19 mouse cellular contexts compared by ENCODE assay signal in genomic region chr6:101502149-101502548, GRCm38 (mm10).
DNase-seq lines count a peak whose midpoint lies in the region; ATAC-seq and TF ChIP-seq lines count a peak whose summit lies in the region.
"Had no signal": no experiment of that assay in that cellular context is flagged by ENCODE, and none has a peak within 500 bp of the region (broad histone marks: within the 10 kb centered on the region; RNA-seq: fewer than 3 reads in every experiment).

No protein-coding gene starts in this region.

- H3K27ac ChIP-seq in left cerebral cortex, adult 2 months, result peak overlapping the region; percentile 69
- H3K27ac ChIP-seq: heart, embryonic 13.5 days; midbrain, embryonic 12.5 days; stomach, embryonic 15.5 days had no signal

- no peak for TF ChIP-seq CTCF in left cerebral cortex, adult 2 months (IDR thresholded peaks at IDR 0.05)

- no peak for DNase-seq in frontal cortex, postnatal 25 days (ENCODE audit: low spot score in 2 of 2)
- peak in 1 of 2 experiments; percentile 59 for DNase-seq in left cerebral cortex, adult 2 months (ENCODE audit: extremely low spot score in 1 of 2, low spot score in 2 of 2)
- no peak for DNase-seq in left cerebral cortex, postnatal 4 days
- DNase-seq in embryo, embryonic 9.5 days (ENCODE audit: extremely low spot score), result peak; percentile 6
- DNase-seq in left cerebral cortex, postnatal 25 days (ENCODE audit: low spot score in 2 of 2), result peak; percentile 52 to 91
- no peak for DNase-seq in spleen, postnatal 10 days (ENCODE audit: low spot score in 2 of 2)
- no peak for DNase-seq in ovary, postnatal 36 days (ENCODE audit: low spot score)
- DNase-seq: adrenal gland, postnatal 10 days; B cell, adult 2 months; cerebellum, adult 2 months; kidney, adult 9 months; kidney, postnatal 36 days; lung, adult 2 months; spleen, adult 18-20 months had no signal

- ATAC-seq in frontal cortex, adult (ENCODE audit: low TSS enrichment), result peak; percentile 91
- ATAC-seq: inflammation-experienced regulatory T-cells, adult 6 months had no signal

- intact Hi-C loops in left cerebral cortex, adult 2 months (cut with DNase I), result loop anchor here (2.0 to 5.0 kb wide), 2 partner anchors 19 to 75 kb away; no protein-coding TSS in a partner anchor
- intact Hi-C loops in left cerebral cortex, postnatal 4 days (cut with DNase I), result no loop called here
- intact Hi-C loops in left cerebral cortex, postnatal 25 days (cut with DNase I), result loop anchor here (5.0 kb wide), 1 partner anchor 75 kb away; no protein-coding TSS in a partner anchor

- H3K4me3 ChIP-seq in left cerebral cortex, adult 2 months, result no peak overlapping the region
- H3K4me3 ChIP-seq: heart, embryonic 13.5 days; midbrain, embryonic 12.5 days; stomach, embryonic 15.5 days had no signal

Comparison
In these comparisons a context has a peak if more than half of its experiments do, and no peak if none do; other contexts are left out.
1. DNase-seq: peak in embryo, embryonic 9.5 days (single experiment) and left cerebral cortex, postnatal 25 days (2 of 2); none in frontal cortex, postnatal 25 days (0 of 2), left cerebral cortex, postnatal 4 days (single experiment), spleen, postnatal 10 days (0 of 2) and ovary, postnatal 36 days (single experiment).